Mouse (Mus musculus): ENCODE measurements at regions not wholly inside any gene's neighbourhood (a gene's known extent, or its start where the extent isn't known, plus 50 kb on each side); places are given as distances from the start of the nearest gene placed in this dataset.

DNA sequence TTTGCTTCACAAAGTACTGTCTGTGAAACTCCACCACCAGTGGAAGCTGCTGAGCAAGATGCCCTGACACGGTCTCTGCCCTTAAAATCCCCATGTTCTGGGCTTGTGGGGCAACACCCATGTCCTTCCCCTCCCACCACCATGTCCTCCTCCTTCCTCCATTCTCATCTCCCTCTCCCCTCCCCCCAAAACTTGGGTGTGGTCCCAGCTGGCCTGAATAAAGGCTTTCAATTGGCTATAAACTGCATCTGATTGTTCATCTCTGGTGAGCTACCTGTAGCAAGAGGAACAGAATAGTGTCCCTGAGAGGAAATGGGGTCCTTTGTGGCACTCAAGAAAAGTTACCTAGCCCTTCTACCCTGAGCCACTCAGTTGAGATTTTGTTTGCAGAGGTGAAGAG, 91.8 kb downstream of the Slc16a9 start:
- no peak overlapping the region for H3K4me2 ChIP-seq (ENCODE audit: low read depth, low read length)
- H3K4me1 ChIP-seq (ENCODE audit: control insufficient read depth, insufficient read depth, low read length): no peaks in the 10 kb centered on the region
- H3K9ac ChIP-seq (ENCODE audit: low read length): no peak overlapping the region
- ATAC-seq (ENCODE audit: insufficient read depth, low FRiP score): no peak
- WGBS: 72% methylated on average over 1 of the region's 1 CpGs
- no peaks in the 10 kb centered on the region for H3K27me3 ChIP-seq (ENCODE audit: control insufficient read depth, insufficient read depth, low read length)
- H3K9me3 ChIP-seq (replicated peaks; ENCODE audit: control insufficient read depth, low read length): peaks cover 7% of the 10 kb centered on the region
- no peaks in the 10 kb centered on the region for H3K36me3 ChIP-seq (ENCODE audit: control insufficient read depth, insufficient read depth, low read length)
- no peak overlapping the region for H3K4me3 ChIP-seq (replicated peaks; ENCODE audit: low read length)
- H3K27ac ChIP-seq (ENCODE audit: low read length): no peak overlapping the region

- no peak for ATAC-seq (ENCODE audit: insufficient read depth, low FRiP score)
- no peaks in the 10 kb centered on the region for H3K9me3 ChIP-seq (replicated peaks; ENCODE audit: control insufficient read depth, low read length)
- no peaks in the 10 kb centered on the region for H3K4me1 ChIP-seq (ENCODE audit: control insufficient read depth, insufficient read depth, low read length)
- no peak overlapping the region for H3K9ac ChIP-seq (ENCODE audit: low read length)
- no peaks in the 10 kb centered on the region for H3K36me3 ChIP-seq (ENCODE audit: control insufficient read depth, insufficient read depth, low read length)
- 53% methylated on average over 5 of the region's 5 CpGs for WGBS
- H3K27me3 ChIP-seq (ENCODE audit: control insufficient read depth, insufficient read depth, low read length): no peaks in the 10 kb centered on the region
- no peak overlapping the region for H3K4me3 ChIP-seq (replicated peaks; ENCODE audit: low read length)
- no peak overlapping the region for H3K27ac ChIP-seq (ENCODE audit: low read length)
- no peak overlapping the region for H3K4me2 ChIP-seq (ENCODE audit: low read depth, low read length)
These were observed 80.9 kb upstream of the Fam13c start for GRCm38 (mm10) chr10:70359421-70359820.

GRCm38 (mm10) chr10:70359834-70360233, 80.4 kb upstream of the Fam13c start:
- 54% methylated on average over 7 of the region's 7 CpGs for WGBS
- Histone ChIP-seq H3K4me3 (replicated peaks; ENCODE audit: low read length) (no peak overlapping the region), H3K4me1 (ENCODE audit: control insufficient read depth, insufficient read depth, low read length) (no peaks in the 10 kb centered on the region), H3K9me3 (replicated peaks; ENCODE audit: control insufficient read depth, low read length) (no peaks in the 10 kb centered on the region), H3K9ac (ENCODE audit: low read length) (no peak overlapping the region), H3K27me3 (ENCODE audit: control insufficient read depth, insufficient read depth, low read length) (no peaks in the 10 kb centered on the region), H3K36me3 (ENCODE audit: control insufficient read depth, insufficient read depth, low read length) (no peaks in the 10 kb centered on the region), H3K4me2 (ENCODE audit: low read depth, low read length) (no peak overlapping the region), H3K27ac (ENCODE audit: low read length) (no peak overlapping the region)
- ATAC-seq (ENCODE audit: insufficient read depth, low FRiP score): no peak

DNA sequence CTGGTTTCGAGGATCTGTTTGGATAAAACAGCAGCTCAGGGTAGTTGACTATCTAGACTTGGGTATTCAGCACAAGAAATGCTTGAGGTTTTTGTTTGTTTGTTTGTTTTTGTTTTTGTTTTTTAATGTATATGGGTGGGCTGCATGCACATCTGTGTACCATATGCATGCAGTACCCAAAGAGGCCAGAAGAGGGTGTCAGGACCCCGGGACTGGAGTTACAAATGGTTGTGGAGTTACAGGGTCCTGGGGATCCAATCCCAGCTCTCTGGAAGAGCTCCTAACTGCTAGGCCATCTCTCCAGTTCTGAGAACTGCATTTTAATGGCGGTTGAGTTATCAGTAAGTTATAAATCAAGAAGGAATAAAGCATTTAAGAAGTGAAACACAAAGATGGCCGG, 77.2 kb upstream of the Fam13c start:
- ATAC-seq (ENCODE audit: insufficient read depth, low FRiP score): no peak

DNA sequence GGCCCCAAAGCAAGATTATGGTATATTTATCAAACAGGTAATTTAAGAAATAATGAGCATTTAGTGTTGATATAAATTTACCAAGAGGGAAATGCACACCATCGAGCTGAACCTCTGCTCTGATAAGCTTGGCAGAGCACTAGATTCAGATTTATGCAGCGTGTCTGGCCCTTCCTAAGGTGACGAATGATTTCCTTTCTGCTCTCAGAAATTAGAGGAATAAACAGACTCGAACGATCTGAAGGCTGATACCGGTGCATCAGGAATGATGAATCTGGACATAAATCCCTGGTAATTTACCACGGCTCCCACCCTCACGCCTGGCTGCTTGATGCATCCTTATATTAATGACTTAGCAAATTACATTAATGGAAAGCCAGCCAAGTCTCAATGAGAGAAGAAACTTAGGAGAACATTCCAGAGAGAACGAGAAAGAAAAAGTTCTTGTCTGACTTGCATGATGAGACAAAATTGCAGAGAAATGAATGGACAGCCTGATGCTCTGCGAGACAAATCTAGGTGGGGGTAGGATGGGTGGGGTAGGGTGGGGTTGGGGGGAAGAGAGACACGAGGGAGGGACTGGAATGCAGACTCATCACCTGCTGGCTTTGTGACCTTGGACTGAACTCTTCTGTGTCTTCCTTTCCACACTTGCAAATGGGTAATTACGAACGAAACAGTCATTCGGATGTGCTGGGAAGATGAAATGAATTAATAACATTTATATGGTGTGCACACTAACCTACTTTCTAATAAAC, 75.9 kb upstream of the Fam13c start:
- 29% methylated on average over 14 of the region's 14 CpGs for WGBS
- Histone ChIP-seq H3K36me3 (ENCODE audit: control insufficient read depth, insufficient read depth, low read length) (no peaks in the 10 kb centered on the region), H3K4me1 (ENCODE audit: control insufficient read depth, insufficient read depth, low read length) (no peaks in the 10 kb centered on the region), H3K27me3 (ENCODE audit: control insufficient read depth, insufficient read depth, low read length) (no peaks in the 10 kb centered on the region), H3K4me3 (replicated peaks; ENCODE audit: low read length) (no peak overlapping the region), H3K4me2 (ENCODE audit: low read depth, low read length) (no peak overlapping the region), H3K9me3 (replicated peaks; ENCODE audit: control insufficient read depth, low read length) (no peaks in the 10 kb centered on the region), H3K27ac (ENCODE audit: low read length) (no peak overlapping the region), H3K9ac (ENCODE audit: low read length) (no peak overlapping the region)
- no peak for ATAC-seq (ENCODE audit: insufficient read depth, low FRiP score)

More for the DNA sequence above, 77.2 kb upstream of the Fam13c start:
- Histone ChIP-seq H3K36me3 (ENCODE audit: control insufficient read depth, insufficient read depth, low read length) (no peaks in the 10 kb centered on the region), H3K9ac (ENCODE audit: low read length) (no peak overlapping the region), H3K4me1 (ENCODE audit: control insufficient read depth, insufficient read depth, low read length) (no peaks in the 10 kb centered on the region), H3K27ac (ENCODE audit: low read length) (no peak overlapping the region), H3K4me3 (replicated peaks; ENCODE audit: low read length) (no peak overlapping the region), H3K27me3 (ENCODE audit: control insufficient read depth, insufficient read depth, low read length) (no peaks in the 10 kb centered on the region), H3K9me3 (replicated peaks; ENCODE audit: control insufficient read depth, low read length) (no peaks in the 10 kb centered on the region), H3K4me2 (ENCODE audit: low read depth, low read length) (no peak overlapping the region)
- 80% methylated on average over 4 of the region's 4 CpGs for WGBS

- Histone ChIP-seq H3K27ac (ENCODE audit: low read length) (no peak overlapping the region), H3K36me3 (ENCODE audit: control insufficient read depth, insufficient read depth, low read length) (no peaks in the 10 kb centered on the region), H3K27me3 (ENCODE audit: control insufficient read depth, insufficient read depth, low read length) (no peaks in the 10 kb centered on the region), H3K4me1 (ENCODE audit: control insufficient read depth, insufficient read depth, low read length) (no peaks in the 10 kb centered on the region), H3K4me3 (replicated peaks; ENCODE audit: low read length) (no peak overlapping the region), H3K9ac (ENCODE audit: low read length) (no peak overlapping the region), H3K9me3 (replicated peaks; ENCODE audit: control insufficient read depth, low read length) (no peaks in the 10 kb centered on the region), H3K4me2 (ENCODE audit: low read depth, low read length) (no peak overlapping the region)
- 87% methylated on average over 9 of the region's 9 CpGs for WGBS
- no peak for ATAC-seq (ENCODE audit: insufficient read depth, low FRiP score)
These were observed 75.3 kb upstream of the Fam13c start for GRCm38 (mm10) chr10:70364976-70365345.

DNA sequence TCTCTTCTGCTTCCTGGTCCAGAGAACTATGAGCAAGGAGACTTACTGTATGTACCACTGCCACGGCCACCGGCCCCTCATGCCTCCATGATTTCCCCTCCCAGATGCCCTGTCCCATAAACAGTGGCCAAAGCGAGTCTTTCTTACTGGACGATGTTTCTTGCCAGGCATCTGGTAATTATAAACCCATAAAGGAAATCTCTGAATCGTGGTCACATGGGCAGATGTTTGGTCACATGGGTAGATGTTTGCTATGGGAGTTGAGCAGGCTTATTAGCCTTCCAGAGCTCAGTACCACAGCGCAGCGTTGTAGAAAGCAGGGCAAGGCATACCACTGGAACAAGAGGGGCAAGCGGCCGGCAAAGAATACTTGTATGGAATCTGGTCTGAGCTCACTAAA, 74.8 kb upstream of the Fam13c start:
- H3K9ac ChIP-seq (ENCODE audit: low read length): no peak overlapping the region
- ATAC-seq (ENCODE audit: insufficient read depth, low FRiP score): no peak
- no peaks in the 10 kb centered on the region for H3K27me3 ChIP-seq (ENCODE audit: control insufficient read depth, insufficient read depth, low read length)
- no peaks in the 10 kb centered on the region for H3K9me3 ChIP-seq (replicated peaks; ENCODE audit: control insufficient read depth, low read length)
- no peak overlapping the region for H3K4me2 ChIP-seq (ENCODE audit: low read depth, low read length)
- no peaks in the 10 kb centered on the region for H3K36me3 ChIP-seq (ENCODE audit: control insufficient read depth, insufficient read depth, low read length)
- H3K4me1 ChIP-seq (ENCODE audit: control insufficient read depth, insufficient read depth, low read length): no peaks in the 10 kb centered on the region
- no peak overlapping the region for H3K27ac ChIP-seq (ENCODE audit: low read length)
- H3K4me3 ChIP-seq (replicated peaks; ENCODE audit: low read length): no peak overlapping the region
- 86% methylated on average over 9 of the region's 9 CpGs for WGBS

GRCm38 (mm10) chr10:70367866-70368265, 72.4 kb upstream of the Fam13c start:
- no peaks in the 10 kb centered on the region for H3K4me1 ChIP-seq (ENCODE audit: control insufficient read depth, insufficient read depth, low read length)
- 72% methylated on average over 11 of the region's 11 CpGs for WGBS
- no peak overlapping the region for H3K4me3 ChIP-seq (replicated peaks; ENCODE audit: low read length)
- no peak overlapping the region for H3K27ac ChIP-seq (ENCODE audit: low read length)
- no peak overlapping the region for H3K4me2 ChIP-seq (ENCODE audit: low read depth, low read length)
- no peaks in the 10 kb centered on the region for H3K36me3 ChIP-seq (ENCODE audit: control insufficient read depth, insufficient read depth, low read length)
- no peak for ATAC-seq (ENCODE audit: insufficient read depth, low FRiP score)
- H3K9ac ChIP-seq (ENCODE audit: low read length): no peak overlapping the region
- no peaks in the 10 kb centered on the region for H3K27me3 ChIP-seq (ENCODE audit: control insufficient read depth, insufficient read depth, low read length)
- H3K9me3 ChIP-seq (replicated peaks; ENCODE audit: control insufficient read depth, low read length): no peaks in the 10 kb centered on the region

DNA sequence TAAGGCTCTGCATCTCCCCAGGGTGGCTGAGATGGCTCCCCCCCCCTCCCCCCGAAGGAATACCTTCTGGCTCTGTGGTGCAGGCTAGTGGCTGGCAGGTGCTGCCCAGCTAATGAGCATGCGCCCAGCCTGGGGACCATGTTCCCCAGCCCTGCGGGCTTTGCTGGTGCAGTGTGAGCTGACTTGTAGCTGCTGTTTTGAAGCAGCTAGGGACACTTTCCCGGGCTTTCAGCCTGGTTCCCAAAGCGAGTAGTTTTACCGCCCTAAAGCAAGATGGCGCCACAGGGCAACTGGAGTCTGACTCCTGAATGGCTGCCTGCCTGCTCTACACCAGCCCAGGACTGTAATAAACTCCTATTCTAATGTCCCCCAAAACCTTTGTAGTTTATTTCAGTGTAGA, 71.6 kb upstream of the Fam13c start:
- no peak overlapping the region for H3K9ac ChIP-seq (ENCODE audit: low read length)
- H3K36me3 ChIP-seq (ENCODE audit: control insufficient read depth, insufficient read depth, low read length): no peaks in the 10 kb centered on the region
- H3K4me1 ChIP-seq (ENCODE audit: control insufficient read depth, insufficient read depth, low read length): no peaks in the 10 kb centered on the region
- ATAC-seq (ENCODE audit: insufficient read depth, low FRiP score): peak; percentile 37; the same call in 1 of the 2 replicates
- H3K27me3 ChIP-seq (ENCODE audit: control insufficient read depth, insufficient read depth, low read length): no peaks in the 10 kb centered on the region
- 37% methylated on average over 7 of the region's 7 CpGs for WGBS
- H3K4me2 ChIP-seq (ENCODE audit: low read depth, low read length): no peak overlapping the region
- H3K27ac ChIP-seq (ENCODE audit: low read length): no peak overlapping the region
- no peak overlapping the region for H3K4me3 ChIP-seq (replicated peaks; ENCODE audit: low read length)
- no peaks in the 10 kb centered on the region for H3K9me3 ChIP-seq (replicated peaks; ENCODE audit: control insufficient read depth, low read length)
